ENCODE assay signal across 8 mouse cellular contexts in the genomic region with DNA sequence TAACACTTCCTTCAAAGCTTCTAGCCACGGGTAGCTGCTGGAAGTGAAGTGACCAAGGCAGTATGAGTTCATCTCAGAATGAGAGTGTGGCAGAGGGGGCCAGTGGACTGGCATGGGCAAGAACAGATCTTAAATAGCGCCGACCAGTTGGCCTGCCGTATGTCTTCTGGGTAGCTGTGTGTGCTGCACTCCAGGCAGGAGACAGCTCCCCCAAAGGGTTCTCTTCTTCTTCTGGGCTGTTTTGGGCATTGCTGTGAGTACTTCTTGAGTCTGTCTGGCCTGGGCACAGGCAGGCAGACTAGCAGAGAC. TPM values are rescaled to one million over a fixed set of nuclear protein-coding genes. Genes with fewer than 3 reads are reported as not detected.
DNase-seq lines count a peak whose midpoint lies in the region; ATAC-seq and TF ChIP-seq lines count a peak whose summit lies in the region.

No protein-coding gene starts in this region.

- H3K9me3 ChIP-seq in embryonic facial prominence, embryonic 13.5 days = no peaks in the 10 kb centered on the region
- H3K9me3 ChIP-seq in forebrain, postnatal 0 days (ENCODE audit: low read length) = no peaks in the 10 kb centered on the region
- H3K9me3 ChIP-seq in midbrain, embryonic 13.5 days = no peaks in the 10 kb centered on the region

- no peaks in the 10 kb centered on the region for H3K27me3 ChIP-seq in embryonic facial prominence, embryonic 13.5 days
- H3K27me3 ChIP-seq in forebrain, postnatal 0 days (ENCODE audit: insufficient read depth, low read length) = no peaks in the 10 kb centered on the region
- H3K27me3 ChIP-seq in midbrain, embryonic 13.5 days = no peaks in the 10 kb centered on the region

- no peak overlapping the region for H3K9ac ChIP-seq in embryonic facial prominence, embryonic 13.5 days
- 0 out of 2 replicates have a peak overlapping the region, but pooled peaks have one; percentile 7 for H3K9ac ChIP-seq in forebrain, postnatal 0 days
- peak overlapping the region; percentile 34; the same call in 1 of the 2 replicates for H3K9ac ChIP-seq in midbrain, embryonic 13.5 days (replicated peaks)

- H3K27ac ChIP-seq in layer of hippocampus, adult 2 months = peak overlapping the region; percentile 81
- peak overlapping the region; percentile 63 for H3K27ac ChIP-seq in embryonic facial prominence, embryonic 13.5 days
- H3K27ac ChIP-seq in forebrain, postnatal 0 days (ENCODE audit: low read depth, low read length) = peak overlapping the region; percentile 70
- H3K27ac ChIP-seq in midbrain, embryonic 13.5 days = peak overlapping the region; percentile 94

- no peak overlapping the region for H3K4me3 ChIP-seq in layer of hippocampus, adult 2 months
- H3K4me3 ChIP-seq in embryonic facial prominence, embryonic 13.5 days = no peak overlapping the region
- H3K4me3 ChIP-seq in forebrain, postnatal 0 days (ENCODE audit: low read depth, low read length) = no peak overlapping the region
- no peak overlapping the region for H3K4me3 ChIP-seq in midbrain, embryonic 13.5 days (replicated peaks)

- ATAC-seq in embryonic facial prominence, embryonic 13.5 days (ENCODE audit: insufficient number of reproducible peaks, insufficient read depth, low FRiP score, low TSS enrichment, low read depth) = no peak
- peak; percentile 23; the same call in 1 of the 2 replicates for ATAC-seq in forebrain, postnatal 0 days
- no peak for ATAC-seq in midbrain, embryonic 13.5 days

- H3K4me1 ChIP-seq in embryonic facial prominence, embryonic 13.5 days = peaks cover 94% of the 10 kb centered on the region
- peaks cover 44% of the 10 kb centered on the region for H3K4me1 ChIP-seq in forebrain, postnatal 0 days (ENCODE audit: insufficient read depth)
- H3K4me1 ChIP-seq in midbrain, embryonic 13.5 days (replicated peaks) = peaks cover 98% of the 10 kb centered on the region

- no peak for DNase-seq in layer of hippocampus, adult 2 months (ENCODE audit: low spot score in 2 of 2)
- no peak for DNase-seq in layer of hippocampus, adult 11-12 months (ENCODE audit: low spot score)
- DNase-seq in forebrain, postnatal 0 days = no peak
- no peak for DNase-seq in adipocyte (ENCODE audit: low spot score)
- DNase-seq in ovary, postnatal 10 days (ENCODE audit: low spot score) = no peak
- no peak for DNase-seq in cerebellum, adult 9-11 months

- no peak for TF ChIP-seq CTCF in layer of hippocampus, adult 2 months (conservative IDR thresholded peaks at IDR 0.05)
- no peak for TF ChIP-seq CTCF in forebrain, postnatal 0 days (IDR thresholded peaks at IDR 0.05; ENCODE audit: low read depth)

- 62% methylated on average over 4 of the region's 4 CpGs for WGBS in embryonic facial prominence, embryonic 13.5 days
- WGBS in forebrain, postnatal 0 days = 22% methylated on average over 4 of the region's 4 CpGs
- 43% methylated on average over 4 of the region's 4 CpGs for WGBS in midbrain, embryonic 13.5 days

- 0 out of 2 replicates have a peak overlapping the region, but pooled peaks have one; percentile 18 for H3K4me2 ChIP-seq in embryonic facial prominence, embryonic 13.5 days
- H3K4me2 ChIP-seq in forebrain, postnatal 0 days (ENCODE audit: low read depth) = 0 out of 2 replicates have a peak overlapping the region, but pooled peaks have one; percentile 18
- peak overlapping the region; percentile 36 for H3K4me2 ChIP-seq in midbrain, embryonic 13.5 days (replicated peaks)

- H3K36me3 ChIP-seq in embryonic facial prominence, embryonic 13.5 days = peaks cover 56% of the 10 kb centered on the region
- H3K36me3 ChIP-seq in forebrain, postnatal 0 days (ENCODE audit: insufficient read depth) = no peaks in the 10 kb centered on the region; the same call in 1 of the 2 replicates
- H3K36me3 ChIP-seq in midbrain, embryonic 13.5 days = peaks cover 10% of the 10 kb centered on the region

RNA-seq across cellular contexts. Expression of gene Ssbp3, which starts 29.4 kb away (rescaled TPM):
- 100 to 1,000 TPM; 157 TPM for total RNA-seq in layer of hippocampus, adult 2 months (2021)
- polyA plus RNA-seq in embryonic facial prominence, embryonic 13.5 days (2015; fragmentation: Nextera tagmentation; extraction: Ambion mirVana) = 172 and 190 TPM in 2 replicates
- total RNA-seq in forebrain, postnatal 0 days (2014; rRNA removed) = 113 and 137 TPM in 2 replicates
- polyA plus RNA-seq in forebrain, postnatal 0 days (2015; fragmentation: Nextera tagmentation; extraction: Ambion mirVana) = 103 and 117 TPM in 2 replicates
- 192 and 229 TPM in 2 replicates for polyA plus RNA-seq in midbrain, embryonic 13.5 days (2015; fragmentation: Nextera tagmentation; extraction: Ambion mirVana)
